Mouse (Mus musculus) bone marrow, adult 2 months (tissue): ENCODE measurements around the gene Usp48.

Source experiments
- CTCF ChIP-seq: fragments of 200-500 bp; IDR thresholded peaks from 2 replicates; pipeline ENCODE4 v1.5.1; 2011; ENCODE audit warnings: low read length, control low read depth; ENCODE audit not compliant: control insufficient read depth, insufficient read depth
- POLR2A ChIP-seq: fragments of 200-500 bp; IDR thresholded peaks from 2 replicates; pipeline ENCODE4 v1.6.1; 2011; ENCODE audit warnings: low read depth, mild to moderate bottlenecking, control low read depth, low read length, borderline replicate concordance; ENCODE audit not compliant: control insufficient read depth

GRCm38 (mm10) chr4:137607023-137607422 lies 13.5 kb downstream of the Usp48 start:
- TF ChIP-seq CTCF, result no peak
- no peak for TF ChIP-seq POLR2A
